Mouse (Mus musculus) C2C12 (cell line): ENCODE results near the gene Abcf3. TPM values are rescaled to one million over a fixed set of nuclear protein-coding genes. Genes with fewer than 3 reads are reported as not detected.

Experiments
- H3K27me3 ChIP-seq: one replicate; pipeline ENCODE4 v1.6.1; 2011; ENCODE audit not compliant: control insufficient read depth, insufficient read depth, insufficient read length
- H3K36me3 ChIP-seq: one replicate; pipeline ENCODE4 v1.6.1; 2011; ENCODE audit not compliant: control insufficient read depth, insufficient read depth
- H3K4me3 ChIP-seq: one replicate; pipeline ENCODE4 v1.5.1; 2011; ENCODE audit warnings: mild to moderate bottlenecking, control low read depth; ENCODE audit not compliant: poor library complexity, insufficient read depth, severe bottlenecking
- H3K79me2 ChIP-seq: one replicate; pipeline ENCODE4 v1.6.1; 2011; ENCODE audit not compliant: control insufficient read depth, insufficient read depth
- H3K79me3 ChIP-seq: one replicate; pipeline ENCODE4 v1.6.1; 2011; ENCODE audit warnings: low read depth, control low read depth
- H3ac ChIP-seq: one replicate; pipeline ENCODE3; 2011; ENCODE audit warnings: low read depth; ENCODE audit not compliant: control insufficient read depth, insufficient read length
- CEBPB ChIP-seq: IDR thresholded peaks from one replicate; pipeline ENCODE4 v1.6.1; 2011; ENCODE audit warnings: low read depth, mild to moderate bottlenecking, control low read depth, moderate library complexity
- CTCF ChIP-seq: IDR thresholded peaks from one replicate; pipeline ENCODE4 v1.5.1; 2011; ENCODE audit not compliant: control insufficient read depth, insufficient read depth, insufficient read length
- FOSL1 ChIP-seq: IDR thresholded peaks from one replicate; pipeline ENCODE4 v1.8.0; 2011; ENCODE audit warnings: mild to moderate bottlenecking, low read length; ENCODE audit not compliant: poor library complexity, insufficient read depth, severe bottlenecking
- MAX ChIP-seq: IDR thresholded peaks from one replicate; pipeline ENCODE4 v1.6.1; 2011; ENCODE audit warnings: mild to moderate bottlenecking, control low read depth
- MYOD1 ChIP-seq: IDR thresholded peaks from one replicate; pipeline ENCODE4 v1.6.1; 2011; ENCODE audit warnings: low read depth; ENCODE audit not compliant: control insufficient read depth, insufficient read length
- MYOG ChIP-seq: IDR thresholded peaks from one replicate; pipeline ENCODE4 v1.6.1; 2011; ENCODE audit not compliant: control insufficient read depth, insufficient read length; ENCODE audit errors: extremely low read depth
- USF1 ChIP-seq: IDR thresholded peaks from one replicate; pipeline ENCODE4 v1.6.1; 2011; ENCODE audit warnings: low read depth, mild to moderate bottlenecking, control low read depth, moderate library complexity
- polyA plus RNA-seq: library from polyadenylated mRNA; unstranded; fragments of >200 nt; fragmentation: generic; extraction: Trizol; gene quantifications from one replicate; pipeline ENCODE4 v1.2.1, GENCODE M21; 2012; ENCODE audit warnings: missing spikeins

Abcf3 gene
- polyA plus RNA-seq, 1 experiment: 37.1 TPM

GRCm38 (mm10) chr16:20537071-20537471 is 11.3 kb upstream of the Abcf3 start:
- Histone ChIP-seq H3K4me3 (peak overlapping the region; percentile 86), H3K36me3 (peaks cover 58% of the 10 kb centered on the region), H3K79me3 (peaks cover 37% of the 10 kb centered on the region)

GRCm38 (mm10) chr16:20537601-20538320 is 10.6 kb upstream of the Abcf3 start:
- Histone ChIP-seq H3K27me3 (no peaks in the 10 kb centered on the region), H3K4me3 (peak overlapping the region; percentile 86), H3K36me3 (peaks cover 62% of the 10 kb centered on the region), H3K79me3 (peaks cover 37% of the 10 kb centered on the region), H3ac (peak overlapping the region; percentile 77), H3K79me2 (peaks cover 48% of the 10 kb centered on the region)
- TF ChIP-seq CEBPB: no peak
- TF ChIP-seq CTCF: no peak
- no peak for TF ChIP-seq MYOG
- no peak for TF ChIP-seq MYOD1
- no peak for TF ChIP-seq FOSL1
- TF ChIP-seq USF1: no peak
- no peak for TF ChIP-seq MAX

More at GRCm38 (mm10) chr16:20537071-20537471, 11.3 kb upstream of the Abcf3 start:
- TF ChIP-seq FOSL1 (no peak), CEBPB (no peak), USF1 (no peak), MAX (no peak), MYOG (no peak)
- H3K27me3 ChIP-seq: no peaks in the 10 kb centered on the region
- peak overlapping the region; percentile 73 for H3ac ChIP-seq
- peaks cover 48% of the 10 kb centered on the region for H3K79me2 ChIP-seq

GRCm38 (mm10) chr16:20539649-20540048 is 8.7 kb upstream of the Abcf3 start:
- Histone ChIP-seq H3K79me2 (peaks cover 48% of the 10 kb centered on the region), H3K36me3 (peaks cover 66% of the 10 kb centered on the region), H3K27me3 (no peaks in the 10 kb centered on the region), H3ac (no peak overlapping the region), H3K4me3 (no peak overlapping the region), H3K79me3 (peaks cover 39% of the 10 kb centered on the region)
- TF ChIP-seq USF1 (no peak), MAX (no peak), CEBPB (no peak)

GRCm38 (mm10) chr16:20540438-20540837 is 7.9 kb upstream of the Abcf3 start:
- Histone ChIP-seq H3K79me2 (peaks cover 47% of the 10 kb centered on the region), H3K4me3 (no peak overlapping the region), H3ac (no peak overlapping the region), H3K27me3 (no peaks in the 10 kb centered on the region), H3K36me3 (peaks cover 73% of the 10 kb centered on the region), H3K79me3 (peaks cover 39% of the 10 kb centered on the region)
- TF ChIP-seq MAX (no peak), USF1 (no peak), CTCF (no peak), CEBPB (no peak), MYOG (no peak), MYOD1 (no peak), FOSL1 (no peak)

GRCm38 (mm10) chr16:20545696-20546095 is 2.7 kb upstream of the Abcf3 start:
- peaks cover 14% of the 10 kb centered on the region for H3K79me3 ChIP-seq
- no peak overlapping the region for H3K4me3 ChIP-seq
- peaks cover 53% of the 10 kb centered on the region for H3K36me3 ChIP-seq
- H3K79me2 ChIP-seq: peaks cover 15% of the 10 kb centered on the region
- H3ac ChIP-seq: no peak overlapping the region
- TF ChIP-seq USF1 (no peak), MAX (no peak), CEBPB (no peak)
- no peaks in the 10 kb centered on the region for H3K27me3 ChIP-seq

GRCm38 (mm10) chr16:20547423-20547822 is 954 bp upstream of the Abcf3 start:
- Histone ChIP-seq H3ac (no peak overlapping the region), H3K79me3 (peaks cover 12% of the 10 kb centered on the region), H3K36me3 (peaks cover 53% of the 10 kb centered on the region), H3K27me3 (no peaks in the 10 kb centered on the region), H3K4me3 (peak overlapping the region; percentile 66), H3K79me2 (peaks cover 15% of the 10 kb centered on the region)
- TF ChIP-seq USF1 (no peak), MYOG (no peak), CEBPB (no peak), CTCF (no peak), FOSL1 (no peak), MAX (no peak), MYOD1 (no peak)
